Mouse (Mus musculus) ES-E14 (cell line): Measurements from ENCODE around the gene Cgnl1. TPM values are rescaled to one million over a fixed set of nuclear protein-coding genes. Genes with fewer than 3 reads are reported as not detected.

Experiments used
- DNase-seq: peaks from one replicate; pipeline ENCODE4 v3.0.0-alpha.2; 2013; ENCODE audit warnings: low read depth, low spot score
- H3K27ac ChIP-seq: 2 replicates; pipeline ENCODE4 v1.5.1; 2012; ENCODE audit warnings: low read depth, mild to moderate bottlenecking, low read length, moderate library complexity, mixed read lengths; ENCODE audit not compliant: poor library complexity, insufficient read depth, severe bottlenecking
- H3K36me3 ChIP-seq: 2 replicates; pipeline ENCODE4 v1.6.1; 2012; ENCODE audit warnings: mild to moderate bottlenecking, low read length, moderate library complexity, mixed read lengths; ENCODE audit not compliant: control insufficient read depth, poor library complexity, insufficient read depth, severe bottlenecking
- H3K4me1 ChIP-seq, 2 experiments: fragments of 150-350 bp in 1 of 2; sonication (generic) in 1 of 2; 2 replicates each; pipeline ENCODE4 v1.6.1; 2012; ENCODE audit warnings: low read length in 2 of 2, mild to moderate bottlenecking in 1 of 2, mixed read lengths in 1 of 2; ENCODE audit not compliant: control insufficient read depth in 2 of 2, insufficient read depth in 2 of 2, poor library complexity in 1 of 2
- H3K4me3 ChIP-seq, 2 experiments: fragments of 150-350 bp in 1 of 2; sonication (generic) in 1 of 2; 2 replicates each; pipeline ENCODE4 v1.5.1; 2012; ENCODE audit warnings: low read length in 2 of 2, low read depth in 1 of 2, mild to moderate bottlenecking in 1 of 2, mixed read lengths in 1 of 2; ENCODE audit not compliant: insufficient read depth in 1 of 2, poor library complexity in 1 of 2, severe bottlenecking in 1 of 2
- H3K9ac ChIP-seq: 2 replicates; pipeline ENCODE4 v1.6.1; 2012; ENCODE audit warnings: low read depth, mild to moderate bottlenecking, low read length, mixed read lengths; ENCODE audit not compliant: poor library complexity, insufficient read depth, severe bottlenecking
- H3K9me3 ChIP-seq: fragments of 150-350 bp; sonication (generic); 2 replicates; pipeline ENCODE4 v1.6.1; 2012; ENCODE audit warnings: low read depth, mild to moderate bottlenecking, low read length; ENCODE audit not compliant: control insufficient read depth, insufficient read depth
- CHD2 ChIP-seq: IDR thresholded peaks from 2 replicates; pipeline ENCODE4 v1.6.1; 2014; ENCODE audit warnings: mild to moderate bottlenecking, low read depth, low read length, inconsistent platforms
- HCFC1 ChIP-seq: IDR thresholded peaks from 2 replicates; pipeline ENCODE4 v1.6.1; 2012; ENCODE audit warnings: low read length, inconsistent platforms, borderline replicate concordance; ENCODE audit not compliant: insufficient read depth
- MAFK ChIP-seq: IDR thresholded peaks from 2 replicates; pipeline ENCODE4 v1.6.1; 2014; ENCODE audit warnings: mild to moderate bottlenecking, low read depth, low read length, inconsistent platforms; ENCODE audit not compliant: insufficient read depth
- ZC3H11A ChIP-seq: IDR thresholded peaks from 2 replicates; pipeline ENCODE4 v1.6.1; 2012; ENCODE audit warnings: low read depth, mild to moderate bottlenecking, inconsistent platforms, low read length, borderline replicate concordance
- ZNF384 ChIP-seq: IDR thresholded peaks from 2 replicates; pipeline ENCODE4 v1.6.1; 2012; ENCODE audit warnings: low read depth, low read length, inconsistent platforms
- in situ Hi-C, 2 experiments: fragments of 600-800 bp; cut with MboI; formaldehyde crosslinking; loops; one replicate each; pipeline ENCODE4 v1.15.1; 2025; ENCODE audit warnings: low sequenced_read_pairs in 2 of 2, inconsistent platforms in 1 of 2; ENCODE audit not compliant: unreplicated experiment in 2 of 2
- total RNA-seq: library from RNA; depleted of rRNA; stranded (reverse); fragments of 300-350 nt; gene quantifications from 2 replicates; pipeline ENCODE4 v1.2.3, GENCODE M21; 2012

The Cgnl1 gene
- total RNA-seq, 1 experiment: 45.9 TPM

DNA sequence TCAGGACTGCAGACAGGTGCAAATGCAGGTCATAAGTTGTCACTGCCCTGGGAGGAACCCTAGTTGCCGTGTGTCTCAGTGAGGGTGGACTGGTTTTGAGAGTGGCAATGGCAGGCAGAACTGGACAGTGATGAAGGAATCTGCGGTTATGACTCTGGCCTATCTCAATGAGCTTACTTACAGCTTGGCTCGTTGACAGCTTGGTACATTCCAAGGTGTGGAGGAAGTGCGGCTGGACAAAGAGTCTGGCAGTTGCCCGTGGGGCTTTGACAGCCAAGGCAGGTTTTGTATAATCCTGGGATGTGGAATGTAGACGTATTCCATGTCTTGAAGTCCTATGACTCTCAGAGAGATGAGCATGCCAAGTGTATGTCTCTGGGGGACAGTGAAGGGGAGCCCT lies 162.4 kb downstream of the Cgnl1 start:
- in situ Hi-C loops: no loop called here
- H3K36me3 ChIP-seq: no peaks in the 10 kb centered on the region
- no peak overlapping the region for H3K4me3 ChIP-seq
- H3K9ac ChIP-seq: no peak overlapping the region
- H3K9me3 ChIP-seq: no peaks in the 10 kb centered on the region
- no peak overlapping the region for H3K27ac ChIP-seq
- DNase-seq: no peak
- TF ChIP-seq MAFK: no peak
- TF ChIP-seq ZNF384: no peak
- TF ChIP-seq CHD2: no peak
- no peak for TF ChIP-seq HCFC1
- TF ChIP-seq ZC3H11A: no peak
- no peaks in the 10 kb centered on the region for H3K4me1 ChIP-seq

GRCm38 (mm10) chr9:71606296-71607057 lies 164.9 kb downstream of the Cgnl1 start:
- no peaks in the 10 kb centered on the region for H3K4me1 ChIP-seq
- in situ Hi-C loops: no loop called here
- TF ChIP-seq HCFC1: no peak
- TF ChIP-seq ZC3H11A: no peak
- TF ChIP-seq ZNF384: no peak
- TF ChIP-seq CHD2: no peak
- TF ChIP-seq MAFK: no peak
- H3K4me3 ChIP-seq: no peak overlapping the region
- no peaks in the 10 kb centered on the region for H3K9me3 ChIP-seq
- no peaks in the 10 kb centered on the region for H3K36me3 ChIP-seq
- no peak overlapping the region for H3K27ac ChIP-seq
- no peak overlapping the region for H3K9ac ChIP-seq
- DNase-seq: no peak

DNA sequence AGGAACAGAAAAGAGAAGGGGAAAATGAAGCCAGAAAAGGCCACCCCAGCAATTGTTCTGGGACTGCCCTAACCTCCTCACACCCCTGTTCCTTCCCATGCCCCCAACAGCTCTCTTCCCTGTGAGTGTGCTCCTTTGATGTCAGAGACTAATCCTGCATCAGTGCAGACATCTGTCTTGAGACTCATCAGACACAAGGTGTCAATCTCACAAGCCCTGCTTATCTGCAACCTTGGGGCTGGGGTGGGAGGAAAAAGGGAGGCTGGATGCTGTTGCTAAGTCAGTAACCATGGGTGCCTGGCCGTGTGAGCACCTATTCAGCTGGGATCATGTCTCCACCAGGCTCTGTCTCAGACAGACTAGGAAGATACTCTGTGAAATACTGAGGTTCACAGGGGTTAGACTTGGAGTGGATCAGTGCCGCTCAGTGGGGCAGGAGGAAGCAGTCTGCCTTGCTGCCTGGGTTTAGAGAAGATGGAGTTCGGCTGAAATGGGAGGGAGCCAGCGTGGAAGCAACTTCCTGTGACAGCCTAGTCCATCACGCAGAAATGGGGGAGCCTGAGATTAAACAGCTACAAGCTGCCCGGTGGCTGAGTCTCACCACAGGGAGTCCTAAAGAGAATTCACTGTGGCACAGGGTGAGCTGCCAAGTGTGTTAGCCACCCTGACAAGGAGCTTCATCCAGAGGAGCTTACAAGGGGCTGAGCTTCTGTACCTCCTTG lies 166.3 kb downstream of the Cgnl1 start:
- Histone ChIP-seq H3K27ac (no peak overlapping the region), H3K9me3 (no peaks in the 10 kb centered on the region), H3K4me3 (no peak overlapping the region), H3K36me3 (no peaks in the 10 kb centered on the region), H3K4me1 (no peaks in the 10 kb centered on the region), H3K9ac (no peak overlapping the region)
- TF ChIP-seq ZNF384 (no peak), CHD2 (no peak), ZC3H11A (no peak), MAFK (no peak), HCFC1 (no peak)
- in situ Hi-C loops: no loop called here
- no peak for DNase-seq

DNA sequence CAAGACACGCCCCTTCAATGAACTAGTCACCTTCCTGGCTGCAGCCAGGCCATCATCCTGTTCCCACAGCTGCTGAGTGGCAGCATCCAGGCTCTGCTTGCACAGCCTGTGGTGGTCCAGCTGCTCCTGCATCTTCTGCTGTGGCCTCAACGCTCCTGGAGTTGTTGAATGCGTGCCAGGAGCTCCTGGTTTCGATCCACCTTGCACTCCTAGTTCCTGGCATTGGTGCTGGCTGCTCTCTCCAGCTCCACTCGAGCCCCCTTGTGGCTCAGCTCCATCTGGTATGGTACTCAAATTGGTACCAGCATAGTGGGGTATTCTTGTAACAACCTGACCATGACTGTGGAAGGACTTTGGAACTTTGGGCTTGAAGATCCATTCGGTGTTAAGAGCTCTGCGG lies 171.5 kb downstream of the Cgnl1 start:
- Histone ChIP-seq H3K9ac (no peak overlapping the region), H3K27ac (no peak overlapping the region), H3K36me3 (no peaks in the 10 kb centered on the region), H3K9me3 (no peaks in the 10 kb centered on the region), H3K4me1 (no peaks in the 10 kb centered on the region), H3K4me3 (no peak overlapping the region)
- no peak for TF ChIP-seq CHD2
- DNase-seq: no peak
- in situ Hi-C loops: no loop called here
